Mouse (Mus musculus) ovary, adult 18-20 months (tissue): ENCODE data around the gene Mettl7a3.

Experiments used
- DNase-seq: peaks from one replicate; pipeline ENCODE4 v3.0.0; 2022; ENCODE audit warnings: low spot score, mixed read lengths

Gene Mettl7a3

GRCm38 (mm10) chr15:100388224-100388835, 53.6 kb downstream of the Mettl7a3 start:
- DNase-seq: no peak

- no peak for DNase-seq
These were observed 54.2 kb downstream of the Mettl7a3 start for GRCm38 (mm10) chr15:100388886-100389285.
